Mouse (Mus musculus): ENCODE results near the gene Plscr5. TPM values are rescaled to one million over a fixed set of nuclear protein-coding genes. Genes with fewer than 3 reads are reported as not detected.
A peak's percentile ranks its signal among the peaks of the same experiment; 100 is the strongest.

Gene Plscr5
- polyA plus RNA-seq, 1 experiment from 2014 or later, result not detected

DNA sequence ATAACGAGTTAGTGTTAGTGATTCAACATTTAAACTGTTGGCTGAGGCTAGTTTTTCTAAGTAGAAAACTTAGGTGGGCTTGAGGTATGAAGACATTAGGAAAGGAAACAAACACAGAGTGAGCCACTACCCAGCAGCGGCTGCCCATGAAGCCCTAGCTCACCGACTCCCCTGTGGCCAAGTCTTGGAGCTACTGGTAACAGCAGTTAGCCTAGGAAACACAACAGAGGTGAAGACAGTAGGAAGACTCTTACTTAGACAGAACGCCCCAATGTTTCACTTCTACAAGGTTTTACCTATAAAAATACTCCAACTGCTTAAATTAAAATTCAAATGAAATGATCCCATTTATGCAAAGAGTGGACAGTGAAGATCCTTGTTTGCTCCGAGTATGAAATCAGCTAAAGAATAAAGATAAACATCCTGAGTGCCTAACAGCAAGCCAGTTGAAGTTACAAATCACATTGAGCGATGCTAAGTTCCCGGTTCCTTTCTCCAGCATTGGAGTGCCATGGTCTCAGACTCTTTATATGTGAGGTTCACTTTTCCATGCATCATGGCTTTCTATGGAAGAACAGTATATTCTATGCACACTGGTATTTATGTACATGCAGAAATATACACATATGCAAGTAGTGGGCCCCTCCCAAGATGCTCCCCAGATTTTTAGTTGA lies 56.2 kb downstream of the Plscr5 start:
- no peak overlapping the region for H3K4me3 ChIP-seq (ENCODE audit: low read depth, low read length)
- H3K27me3 ChIP-seq (ENCODE audit: control insufficient read depth, insufficient read depth, low read length), result no peaks in the 10 kb centered on the region
- 90% methylated on average over 7 of the region's 7 CpGs for WGBS
- ATAC-seq (ENCODE audit: insufficient read depth, low FRiP score, low TSS enrichment) (no peak), DNase-seq (ENCODE audit: low spot score) (no peak)
- no peak overlapping the region for H3K4me2 ChIP-seq (ENCODE audit: low read depth)
- no peak overlapping the region for H3K27ac ChIP-seq (ENCODE audit: low read depth, low read length)
- H3K4me1 ChIP-seq (ENCODE audit: control insufficient read depth, insufficient read depth, low read length), result no peaks in the 10 kb centered on the region
- H3K9ac ChIP-seq (ENCODE audit: low read length), result no peak overlapping the region
- H3K9me3 ChIP-seq (ENCODE audit: control insufficient read depth, low read length), result no peaks in the 10 kb centered on the region
- H3K36me3 ChIP-seq (ENCODE audit: control insufficient read depth, insufficient read depth, low read length), result no peaks in the 10 kb centered on the region

DNA sequence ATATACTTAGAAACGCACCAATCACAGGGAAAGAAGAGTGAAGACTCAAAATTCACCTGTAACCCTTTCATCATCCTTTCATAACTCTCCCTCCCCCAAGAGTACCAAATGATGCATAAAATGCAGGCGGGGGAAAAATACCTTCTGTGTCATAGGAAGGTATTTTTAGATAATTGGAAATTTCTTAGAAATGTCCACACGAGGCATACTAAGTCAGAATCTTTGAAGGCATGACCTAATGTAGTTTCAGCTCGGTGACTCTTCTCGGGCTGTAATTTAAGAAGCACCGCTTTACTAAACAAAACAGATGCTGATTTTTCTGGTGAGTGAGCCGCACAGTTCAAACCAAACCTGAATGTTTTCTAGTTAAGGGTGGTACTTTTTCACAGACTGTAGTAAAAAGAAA lies 56.7 kb downstream of the Plscr5 start, which contains the start of gene Plscr1:
Gene Plscr1 (plus strand): TSS at position 304 of the 406 bp plus-strand sequence.
- Histone ChIP-seq H3K36me3 (ENCODE audit: control insufficient read depth, insufficient read depth, low read length) (no peaks in the 10 kb centered on the region), H3K4me1 (ENCODE audit: control insufficient read depth, insufficient read depth, low read length) (no peaks in the 10 kb centered on the region), H3K4me2 (ENCODE audit: low read depth) (peak within 1 kb of the TSS; percentile 66), H3K9me3 (ENCODE audit: control insufficient read depth, low read length) (no peaks in the 10 kb centered on the region), H3K4me3 (ENCODE audit: low read depth, low read length) (peak within 1 kb of the TSS; percentile 49), H3K9ac (ENCODE audit: low read length) (peak within 1 kb of the TSS; percentile 65), H3K27me3 (ENCODE audit: control insufficient read depth, insufficient read depth, low read length) (no peaks in the 10 kb centered on the region), H3K27ac (ENCODE audit: low read depth, low read length) (peak within 1 kb of the TSS; percentile 70)
- DNase-seq (ENCODE audit: low spot score) (no peak), ATAC-seq (ENCODE audit: insufficient read depth, low FRiP score, low TSS enrichment) (no peak)
- WGBS, result 41% methylated on average over 7 of the region's 7 CpGs

DNA sequence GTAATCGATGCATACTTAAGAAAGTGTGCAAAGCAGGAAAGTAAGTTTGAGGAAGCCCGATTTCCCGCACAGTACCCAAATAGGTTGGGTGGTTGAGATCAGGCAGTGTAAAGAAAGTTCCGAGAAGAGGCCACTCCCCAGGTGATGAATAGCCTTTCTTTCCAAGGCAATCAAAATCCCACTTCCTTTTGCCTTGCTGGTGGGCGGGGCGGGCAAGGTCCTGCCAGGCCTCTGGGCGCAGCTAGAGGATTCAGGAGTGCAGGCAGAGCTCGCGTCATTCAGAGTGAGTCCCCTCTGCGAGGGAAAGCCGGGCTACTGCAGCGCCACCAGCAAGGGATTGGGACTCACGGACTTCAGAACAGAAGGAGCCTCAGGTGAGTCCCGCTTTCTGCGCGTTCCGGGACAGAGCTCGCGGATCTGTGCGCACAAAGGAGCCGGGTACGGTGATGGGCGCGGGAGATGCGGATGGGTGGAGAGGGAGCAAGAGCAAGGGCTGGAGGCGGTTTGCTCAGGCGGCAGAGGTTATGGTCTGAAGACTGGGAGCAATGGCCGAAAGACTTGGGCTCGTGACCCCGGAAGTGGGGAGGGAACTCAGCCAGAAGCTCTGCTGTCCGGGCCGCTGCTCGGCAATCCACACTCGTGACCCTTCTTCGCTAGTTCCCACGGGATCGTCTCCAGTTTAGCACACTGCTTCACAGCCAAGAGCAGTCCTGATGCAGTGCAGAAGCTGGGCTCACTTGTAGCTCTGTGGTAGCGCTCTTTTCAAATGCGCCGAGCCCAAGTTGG lies 57.4 kb downstream of the Plscr5 start:
- no peaks in the 10 kb centered on the region for H3K9me3 ChIP-seq (ENCODE audit: control insufficient read depth, low read length)
- H3K9ac ChIP-seq (ENCODE audit: low read length), result peak overlapping the region; percentile 65
- peak; percentile 89 for ATAC-seq (ENCODE audit: insufficient read depth, low FRiP score, low TSS enrichment)
- WGBS, result under 1% methylated on average over 40 of the region's 40 CpGs
- H3K36me3 ChIP-seq (ENCODE audit: control insufficient read depth, insufficient read depth, low read length), result no peaks in the 10 kb centered on the region
- H3K27me3 ChIP-seq (ENCODE audit: control insufficient read depth, insufficient read depth, low read length), result no peaks in the 10 kb centered on the region
- H3K4me1 ChIP-seq (ENCODE audit: control insufficient read depth, insufficient read depth, low read length), result no peaks in the 10 kb centered on the region
- peak overlapping the region; percentile 70 for H3K27ac ChIP-seq (ENCODE audit: low read depth, low read length)
- DNase-seq (ENCODE audit: low spot score), result peak; percentile 79
- peak overlapping the region; percentile 66 for H3K4me2 ChIP-seq (ENCODE audit: low read depth)
- peak overlapping the region; percentile 49 for H3K4me3 ChIP-seq (ENCODE audit: low read depth, low read length)

DNA sequence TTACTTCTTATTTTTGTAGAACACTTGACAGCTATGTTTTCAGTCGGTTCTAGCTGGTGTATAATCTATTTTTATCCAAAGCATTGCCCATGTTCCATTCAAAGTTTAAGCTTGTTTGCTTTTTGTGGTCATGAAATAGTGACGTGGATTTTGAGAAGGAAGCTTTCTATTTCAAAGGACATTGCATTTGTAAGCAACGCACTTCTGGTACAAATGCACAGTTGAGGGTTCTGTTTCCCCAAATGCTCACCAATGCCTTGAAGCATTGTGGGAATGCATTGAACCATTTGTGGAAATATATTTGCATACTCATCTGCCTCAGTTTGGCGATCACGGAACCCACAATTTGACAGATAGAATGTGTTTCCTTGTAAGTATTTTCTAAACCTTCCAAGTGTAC lies 60.0 kb downstream of the Plscr5 start:
- 91% methylated on average over 5 of the region's 5 CpGs for WGBS
- Histone ChIP-seq H3K9ac (ENCODE audit: low read length) (no peak overlapping the region), H3K9me3 (ENCODE audit: control insufficient read depth, low read length) (no peaks in the 10 kb centered on the region), H3K36me3 (ENCODE audit: control insufficient read depth, insufficient read depth, low read length) (no peaks in the 10 kb centered on the region), H3K4me3 (ENCODE audit: low read depth, low read length) (no peak overlapping the region), H3K4me2 (ENCODE audit: low read depth) (no peak overlapping the region), H3K27ac (ENCODE audit: low read depth, low read length) (no peak overlapping the region), H3K27me3 (ENCODE audit: control insufficient read depth, insufficient read depth, low read length) (no peaks in the 10 kb centered on the region), H3K4me1 (ENCODE audit: control insufficient read depth, insufficient read depth, low read length) (no peaks in the 10 kb centered on the region)
- no peak for ATAC-seq (ENCODE audit: insufficient read depth, low FRiP score, low TSS enrichment)
- no peak for DNase-seq (ENCODE audit: low spot score)

DNA sequence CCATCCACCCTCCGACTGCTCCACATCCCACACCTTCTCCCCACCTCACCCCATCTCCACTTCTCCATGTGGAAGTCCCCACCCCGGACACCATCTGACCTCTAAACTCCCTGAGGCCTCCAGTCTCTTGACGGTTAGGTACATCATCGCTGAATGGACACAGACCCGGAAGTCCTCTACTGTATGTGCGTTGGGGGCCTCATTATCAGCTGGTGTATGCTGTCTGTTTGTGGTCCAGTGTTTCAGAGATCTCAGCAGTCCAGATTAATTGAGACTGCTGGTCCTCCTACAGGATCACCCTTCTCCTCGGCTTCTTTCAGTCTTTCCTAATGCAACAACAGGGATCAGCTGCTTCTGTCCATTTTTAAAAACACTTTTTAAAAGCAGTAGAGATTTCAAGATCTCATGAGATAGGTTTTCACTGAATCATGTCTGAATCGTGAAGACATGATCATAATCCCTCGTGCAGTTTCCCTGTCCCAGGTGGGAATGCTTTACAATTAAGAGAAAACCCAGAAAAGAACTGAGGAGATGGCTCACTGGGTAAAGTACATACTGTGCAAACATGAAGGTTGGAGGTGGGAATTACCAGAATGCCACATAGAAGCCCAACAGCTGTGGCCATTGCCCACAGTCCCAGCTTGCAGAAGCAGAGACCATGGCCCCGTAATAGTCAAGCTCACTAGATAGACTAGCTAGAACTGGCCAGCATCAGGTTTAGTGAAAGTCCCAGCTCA lies 61.0 kb downstream of the Plscr5 start:
- Histone ChIP-seq H3K4me2 (ENCODE audit: low read depth) (no peak overlapping the region), H3K27me3 (ENCODE audit: control insufficient read depth, insufficient read depth, low read length) (no peaks in the 10 kb centered on the region), H3K9me3 (ENCODE audit: control insufficient read depth, low read length) (no peaks in the 10 kb centered on the region), H3K27ac (ENCODE audit: low read depth, low read length) (no peak overlapping the region), H3K9ac (ENCODE audit: low read length) (no peak overlapping the region), H3K4me3 (ENCODE audit: low read depth, low read length) (no peak overlapping the region), H3K4me1 (ENCODE audit: control insufficient read depth, insufficient read depth, low read length) (no peaks in the 10 kb centered on the region), H3K36me3 (ENCODE audit: control insufficient read depth, insufficient read depth, low read length) (no peaks in the 10 kb centered on the region)
- no peak for ATAC-seq (ENCODE audit: insufficient read depth, low FRiP score, low TSS enrichment)
- 95% methylated on average over 10 of the region's 10 CpGs for WGBS
- DNase-seq (ENCODE audit: low spot score), result no peak

Other genes with a start within 250 kb of the Plscr5 start
- 27.9 and 34.8 TPM in 2 replicates for gene Plscr1, start 56.8 kb downstream of the Plscr5 start, polyA plus RNA-seq (2014; fragmentation: Nextera tagmentation; extraction: Ambion mirVana)
- gene Plscr2, start 82.7 kb downstream of the Plscr5 start, polyA plus RNA-seq (2014; fragmentation: Nextera tagmentation; extraction: Ambion mirVana), result 0.20 TPM in 1 of 2 replicates, not detected in the other
- not detected in 2 replicates for gene 1700057G04Rik, start 116.4 kb downstream of the Plscr5 start, polyA plus RNA-seq (2014; fragmentation: Nextera tagmentation; extraction: Ambion mirVana)